Mouse (Mus musculus) right cerebral cortex, postnatal 25 days (tissue): ENCODE results near the gene Ddx58.

Experiments used
- DNase-seq: peaks from one replicate; pipeline ENCODE4 v3.0.0; 2022

Gene Ddx58

GRCm38 (mm10) chr4:40239409-40240271 lies at the start of gene Ddx58:
TSS of gene Ddx58 (minus strand) at chr4:40239828.
- peak; percentile 11 for DNase-seq

DNA sequence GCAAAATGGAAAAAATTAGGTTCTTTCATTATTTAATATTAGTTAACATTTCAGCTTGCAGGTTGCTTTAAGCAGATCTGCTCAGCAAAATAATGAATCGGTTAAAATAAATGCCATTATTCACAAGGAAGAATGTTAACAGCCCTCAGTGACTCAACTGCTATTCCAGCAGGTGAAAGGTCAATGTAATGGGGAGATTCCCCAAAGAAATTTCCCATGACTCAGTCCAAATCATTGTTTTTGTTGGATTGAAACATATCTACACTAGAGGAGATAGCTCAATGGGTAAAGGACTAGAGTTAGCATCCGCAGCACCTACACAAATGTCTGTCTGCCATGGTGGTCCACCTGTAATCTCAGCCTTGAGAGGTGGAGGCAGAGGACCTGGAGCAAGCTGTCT lies 49.4 kb upstream of the Ddx58 start:
- DNase-seq: no peak

DNA sequence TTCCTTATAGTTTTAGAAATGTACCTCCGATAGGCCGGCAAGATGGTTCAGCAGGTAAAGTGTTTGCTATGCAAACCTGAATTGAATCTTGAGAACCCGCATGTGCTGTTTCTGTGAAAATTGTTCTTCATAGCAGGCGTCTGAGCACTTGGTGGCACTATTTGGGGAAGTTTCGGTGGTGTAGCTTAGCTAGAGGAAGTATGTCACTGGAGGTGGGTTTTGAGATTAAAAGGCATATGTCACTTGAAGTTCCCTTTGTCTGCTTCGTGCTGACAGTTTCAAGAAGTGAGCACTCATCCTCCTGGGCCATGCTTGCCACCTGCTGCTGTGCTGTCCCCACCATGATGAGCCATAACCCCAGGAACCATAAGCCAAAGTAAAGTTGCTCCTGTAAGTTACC lies 47.8 kb upstream of the Ddx58 start:
- DNase-seq: no peak

DNA sequence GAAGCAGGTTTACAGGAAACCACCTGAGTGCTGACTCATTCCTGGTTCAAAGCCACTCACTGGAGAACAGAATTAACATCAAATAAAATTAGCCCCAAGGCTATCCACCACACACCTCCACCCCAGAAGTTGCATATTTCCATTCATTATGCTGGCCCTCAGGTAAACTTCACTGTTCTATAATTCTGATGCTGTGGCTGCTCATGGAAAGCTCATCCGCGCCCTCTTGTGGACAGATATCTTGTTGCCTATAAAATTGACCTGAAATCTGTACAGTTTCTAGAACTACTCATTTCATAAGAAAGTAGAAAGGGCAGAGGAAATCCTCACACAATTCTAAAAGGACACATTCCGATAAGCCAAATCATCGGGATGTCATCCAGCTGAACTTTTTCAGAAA lies 46.0 kb upstream of the Ddx58 start:
- DNase-seq: peak; percentile 45

GRCm38 (mm10) chr4:40279276-40279900 lies 39.8 kb upstream of the Ddx58 start, which contains the start of gene Ndufb6:
TSS of gene Ndufb6 (minus strand) at chr4:40279421.
- DNase-seq: peak; percentile 91

- no peak for DNase-seq
These were observed 39.2 kb upstream of the Ddx58 start for GRCm38 (mm10) chr4:40278880-40279275.

- peak; percentile 95 for DNase-seq
These were observed 29.9 kb upstream of the Ddx58 start, which contains the start of the genes Smim27 and Topors for GRCm38 (mm10) chr4:40269430-40270032. TSS of gene Smim27 (plus strand) at chr4:40269579. TSS of gene Topors (minus strand) at chr4:40269850.

- no peak for DNase-seq
These were observed 29.2 kb upstream of the Ddx58 start for GRCm38 (mm10) chr4:40268835-40269234.

GRCm38 (mm10) chr4:40268204-40268813 lies 28.7 kb upstream of the Ddx58 start:
- peak; percentile 92 for DNase-seq

GRCm38 (mm10) chr4:40267681-40268080 lies 28.1 kb upstream of the Ddx58 start:
- peak; percentile 10 for DNase-seq

GRCm38 (mm10) chr4:40264321-40264720 lies 24.7 kb upstream of the Ddx58 start:
- DNase-seq: no peak

DNA sequence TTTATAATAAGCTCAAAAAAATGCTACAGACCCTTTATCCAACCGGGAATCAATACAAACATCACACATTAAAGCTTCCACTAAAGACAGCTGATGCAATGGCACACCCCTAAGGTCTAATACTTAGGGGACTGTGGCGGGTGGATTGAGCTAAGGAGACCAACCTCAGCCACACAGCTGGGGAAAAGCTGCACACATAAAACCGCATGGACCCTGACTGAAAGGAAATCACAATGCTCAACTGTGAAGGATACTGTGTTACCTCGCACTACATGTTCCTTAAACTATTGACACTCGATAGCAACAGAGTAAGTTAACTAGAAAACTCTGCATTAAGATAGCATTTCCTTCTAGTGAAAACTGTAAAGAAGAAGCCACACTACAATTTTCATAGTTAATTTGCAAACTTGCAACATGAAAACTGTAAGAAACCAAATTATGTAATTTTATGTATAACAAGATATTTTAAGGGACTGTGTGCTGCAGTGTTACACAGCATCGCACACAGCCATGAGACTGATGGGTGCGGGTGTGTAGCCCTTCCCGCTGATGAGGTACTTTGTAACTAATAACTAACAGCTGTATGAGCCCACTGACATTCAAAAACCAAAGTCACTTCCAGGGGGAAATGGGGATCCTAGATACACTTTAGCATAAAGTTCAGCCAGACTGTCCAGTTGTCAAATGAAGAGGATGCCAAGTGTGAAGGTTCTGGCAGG lies 14.9 kb upstream of the Ddx58 start:
- no peak for DNase-seq

DNA sequence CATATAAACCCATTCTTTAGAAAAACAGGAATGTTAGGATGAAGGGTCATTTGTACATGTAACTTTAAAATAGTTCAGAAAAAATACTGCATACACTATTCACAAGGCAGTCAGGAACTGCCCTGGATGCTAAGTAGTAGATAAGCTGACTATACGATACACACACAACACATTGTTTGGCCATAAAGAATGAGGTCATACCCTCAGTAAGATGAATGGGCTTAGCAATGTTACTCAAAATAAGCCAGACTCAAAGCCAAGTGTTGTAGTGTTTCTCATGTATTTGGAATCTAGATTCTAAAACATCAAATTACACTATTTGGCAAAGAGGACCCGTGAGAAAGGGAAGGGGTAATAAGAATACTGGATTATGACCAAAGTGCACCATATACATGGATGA lies 14.1 kb upstream of the Ddx58 start:
- DNase-seq: no peak

DNA sequence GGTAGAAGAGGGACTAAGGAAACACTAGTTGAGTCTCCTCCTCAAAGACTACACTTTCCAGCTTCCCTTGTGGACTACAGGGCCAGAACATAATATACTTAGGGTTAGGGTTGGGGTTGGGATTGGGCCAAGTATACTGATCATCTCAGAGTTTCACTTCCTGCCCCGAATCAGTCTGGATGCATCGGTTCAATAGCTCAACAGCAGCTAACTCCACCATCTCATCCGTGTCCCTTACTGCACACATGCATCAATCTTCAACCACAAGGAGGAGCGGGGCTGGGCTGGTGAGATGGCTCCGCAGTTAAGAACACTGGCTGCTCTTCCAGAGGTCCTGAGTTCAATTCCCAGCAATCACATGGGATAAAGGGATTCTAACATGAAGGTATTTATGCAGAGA lies 11.4 kb upstream of the Ddx58 start:
- no peak for DNase-seq

- DNase-seq: no peak
These were observed 4.4 kb upstream of the Ddx58 start for GRCm38 (mm10) chr4:40244035-40244434.

- no peak for DNase-seq
These were observed 3.4 kb upstream of the Ddx58 start for GRCm38 (mm10) chr4:40243006-40243405.

DNA sequence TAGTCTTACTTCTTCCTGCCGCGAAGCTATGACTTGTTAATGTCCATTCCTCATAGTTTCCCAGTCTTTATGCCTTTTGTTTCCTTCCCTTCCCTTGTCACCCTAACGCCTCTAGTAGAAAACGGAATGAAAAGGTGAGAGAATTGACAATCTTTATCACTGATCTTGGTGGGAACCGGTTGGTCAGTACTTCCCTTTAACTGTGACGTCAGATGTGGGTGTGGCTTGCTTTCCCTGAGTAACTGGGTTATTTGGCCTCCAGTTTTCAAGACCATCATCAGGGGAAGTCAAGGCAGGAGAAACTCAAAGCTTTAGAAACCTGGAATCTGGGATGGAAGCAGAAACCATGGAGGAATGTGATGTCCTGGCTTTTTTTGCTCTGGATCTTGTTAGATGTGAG lies 2.3 kb upstream of the Ddx58 start:
- DNase-seq: no peak

DNA sequence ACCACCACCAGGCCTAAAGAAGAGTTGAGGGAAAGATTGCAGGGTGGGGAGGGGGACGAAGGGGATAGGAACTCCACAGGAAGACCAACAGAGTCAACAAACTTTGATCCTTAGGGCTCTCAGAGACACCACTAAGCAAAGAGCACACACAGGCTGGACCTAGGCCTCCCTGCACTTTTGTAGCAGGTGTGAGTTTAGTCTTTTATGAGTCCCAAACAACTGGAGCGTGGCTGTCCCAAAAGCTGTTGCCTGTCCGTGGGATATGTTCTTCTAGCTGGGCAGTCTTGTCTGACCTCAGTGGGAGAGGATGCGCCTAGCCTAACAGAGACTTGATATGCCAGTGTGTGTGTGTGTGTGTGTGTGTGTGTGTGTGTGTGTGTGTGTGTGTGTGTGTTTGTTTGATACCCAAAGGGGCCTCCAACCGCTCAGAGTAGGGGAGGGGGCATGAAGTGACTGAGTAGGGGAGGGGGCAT lies 680 bp upstream of the Ddx58 start:
- no peak for DNase-seq

- no peak for DNase-seq
These were observed 882 bp downstream of the Ddx58 start for GRCm38 (mm10) chr4:40238483-40239408.

DNA sequence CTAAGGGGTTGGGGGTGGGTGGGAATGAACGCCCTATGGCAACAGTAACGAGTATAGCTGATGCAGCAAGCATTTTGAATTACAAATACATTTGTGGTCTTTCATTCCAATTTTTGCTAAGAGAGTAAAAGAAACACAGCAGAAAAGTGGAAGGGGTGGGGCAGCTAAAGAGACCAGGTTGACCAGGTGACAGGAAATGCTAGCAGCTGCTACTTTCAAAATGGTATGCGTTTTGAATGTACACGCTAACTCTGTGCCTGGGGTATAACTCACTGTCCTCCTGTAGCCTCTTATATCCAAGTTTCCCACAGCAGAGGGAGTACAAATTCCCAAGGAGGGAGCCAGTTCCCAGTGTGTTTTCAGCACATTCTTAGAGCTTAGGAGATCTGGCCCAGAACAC lies 2.8 kb downstream of the Ddx58 start:
- no peak for DNase-seq

DNA sequence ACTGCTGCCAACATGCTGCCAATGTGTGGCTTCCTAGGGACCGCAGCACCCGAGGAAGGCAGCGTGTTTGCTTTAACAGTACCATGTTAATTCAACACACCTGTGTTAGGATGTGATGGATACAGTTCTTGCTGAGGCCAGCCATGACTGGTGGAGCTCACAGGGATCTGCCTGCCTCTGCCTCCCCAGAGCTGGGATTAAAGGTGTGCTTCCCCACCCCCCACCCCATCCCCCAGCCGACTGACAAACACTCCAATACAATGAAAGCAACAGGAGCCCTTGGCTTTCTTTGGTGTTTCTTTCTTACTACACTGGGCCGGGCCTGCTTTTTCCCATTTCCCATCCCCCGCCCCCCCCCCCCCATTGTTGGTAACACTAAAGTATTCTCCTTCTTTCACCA lies 5.4 kb downstream of the Ddx58 start:
- no peak for DNase-seq
